Mouse (Mus musculus) myocyte (in vitro differentiated cells): ENCODE measurements around the gene 1700008O03Rik.

Experiments used
- MAX ChIP-seq: IDR thresholded peaks from one replicate; pipeline ENCODE4 v1.6.1; 2011; ENCODE audit warnings: low read depth, mild to moderate bottlenecking, control low read depth
- MYOG ChIP-seq, 3 experiments: IDR thresholded peaks; one replicate each; pipeline ENCODE4 v1.6.1; 2011; ENCODE audit warnings: control low read depth in 2 of 3, low read depth in 2 of 3, mild to moderate bottlenecking in 2 of 3; ENCODE audit not compliant: insufficient read length in 2 of 3, control insufficient read depth in 1 of 3, insufficient read depth in 1 of 3
- POLR2A ChIP-seq: IDR thresholded peaks from one replicate; pipeline ENCODE4 v1.6.1; 2011; ENCODE audit warnings: low read depth, mild to moderate bottlenecking, control low read depth, moderate library complexity; ENCODE audit not compliant: insufficient read length
- TCF12 ChIP-seq: IDR thresholded peaks from one replicate; pipeline ENCODE4 v1.6.1; 2011; ENCODE audit warnings: mild to moderate bottlenecking, control low read depth; ENCODE audit not compliant: poor library complexity, insufficient read depth, severe bottlenecking

- TF ChIP-seq MYOG (IDR thresholded peaks at IDR 0.05; ENCODE audit: control insufficient read depth in 1 of 3, insufficient read depth in 1 of 3, insufficient read length in 2 of 3, low read depth in 2 of 3) = no peak
- no peak for TF ChIP-seq POLR2A
- no peak for TF ChIP-seq MAX
- TF ChIP-seq TCF12 = no peak
These were observed 25.5 kb upstream of the 1700008O03Rik start for GRCm38 (mm10) chr7:44411144-44411543.
